Mouse (Mus musculus): ENCODE measurements at regions not wholly inside any gene's neighbourhood (a gene's known extent, or its start where the extent isn't known, plus 50 kb on each side); places are given as distances from the start of the nearest gene placed in this dataset.

- TF ChIP-seq CTCF (IDR thresholded peaks at IDR 0.05) (no peak), POLR2A (IDR thresholded peaks at IDR 0.05; ENCODE audit: insufficient read depth, low read depth, low read length) (no peak), EP300 (IDR thresholded peaks at IDR 0.05; ENCODE audit: insufficient read depth, low read depth, low read length) (no peak)
Measured at GRCm38 (mm10) chr16:62322809-62323208, 463.8 kb downstream of the Nsun3 start.

Measured in heart, adult 2 months (tissue).